Mouse (Mus musculus) CH12.LX (cell line): Measurements from ENCODE around the gene Prim2.

Experiments used
- CHD1 ChIP-seq: IDR thresholded peaks from 2 replicates; pipeline ENCODE4 v1.6.1; 2012; ENCODE audit warnings: low read depth, low read length, improper control_type of control experiment, inconsistent platforms
- CTCF ChIP-seq, 2 experiments: IDR thresholded peaks in 1 of 2; conservative IDR thresholded peaks in 1 of 2; 2 replicates each; pipeline ENCODE4 v1.5.1; 2011 to 2012; ENCODE audit warnings: low read depth in 2 of 2, low read length in 2 of 2, improper control_type of control experiment in 1 of 2, inconsistent platforms in 1 of 2, mild to moderate bottlenecking in 1 of 2, moderate library complexity in 1 of 2
- ELF1 ChIP-seq: IDR thresholded peaks from 2 replicates; pipeline ENCODE4 v1.6.1; 2014; ENCODE audit warnings: low read depth, mild to moderate bottlenecking, inconsistent platforms, low read length, improper control_type of control experiment
- EP300 ChIP-seq: IDR thresholded peaks from 2 replicates; pipeline ENCODE4 v1.6.1; 2011; ENCODE audit warnings: low read length, improper control_type of control experiment
- MYC ChIP-seq: IDR thresholded peaks from 2 replicates; pipeline ENCODE4 v1.6.1; 2011; ENCODE audit warnings: low read depth, mild to moderate bottlenecking, improper control_type of control experiment, low read length
- POLR2A ChIP-seq: IDR thresholded peaks from 2 replicates; pipeline ENCODE4 v1.6.1; 2011; ENCODE audit warnings: low read depth, mild to moderate bottlenecking, improper control_type of control experiment, low read length
- RCOR1 ChIP-seq: conservative IDR thresholded peaks from 2 replicates; pipeline ENCODE4 v1.6.1; 2012; ENCODE audit warnings: low read depth, mild to moderate bottlenecking, inconsistent platforms, low read length, improper control_type of control experiment
- TCF12 ChIP-seq: IDR thresholded peaks from 2 replicates; pipeline ENCODE4 v1.6.1; 2014; ENCODE audit warnings: low read depth, mild to moderate bottlenecking, inconsistent platforms, low read length, improper control_type of control experiment
- USF1 ChIP-seq: IDR thresholded peaks from 2 replicates; pipeline ENCODE4 v1.6.1; 2014; ENCODE audit warnings: low read depth, mild to moderate bottlenecking, inconsistent platforms, low read length, improper control_type of control experiment

DNA sequence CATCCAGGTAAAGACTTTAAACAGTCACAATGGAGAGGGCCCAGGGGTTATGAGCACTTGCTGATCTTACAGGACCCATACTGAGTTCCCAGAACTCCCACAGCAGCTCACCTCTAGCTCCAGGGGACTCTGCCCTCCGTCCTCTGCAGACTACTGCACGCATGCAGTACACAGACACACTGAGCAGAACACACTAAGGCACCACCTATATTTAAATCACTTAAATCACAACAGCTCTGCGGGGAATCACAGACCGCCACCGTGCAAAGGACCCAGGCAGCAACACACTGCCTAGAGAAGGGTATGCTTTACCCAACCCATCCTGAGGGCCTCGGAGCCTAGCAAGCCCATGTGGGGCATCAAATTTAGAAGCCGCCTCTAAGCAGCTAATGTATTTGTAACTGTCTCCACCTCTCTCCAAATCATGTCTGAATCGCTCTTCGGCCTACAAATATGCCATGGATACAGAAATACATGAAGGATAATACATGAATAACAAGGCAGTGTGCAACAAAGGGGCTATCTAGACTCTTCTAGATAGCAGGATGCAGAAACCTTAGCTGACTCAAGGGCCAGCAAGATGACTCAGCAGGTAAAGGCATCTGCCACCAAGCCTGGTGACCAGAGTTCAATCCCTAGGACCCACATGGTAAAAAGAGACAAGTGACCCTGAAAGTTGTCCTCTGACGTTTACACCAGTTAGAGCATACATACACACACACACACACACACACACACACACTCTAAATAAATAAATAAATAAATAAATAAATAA lies 33.0 kb downstream of the Prim2 start:
- TF ChIP-seq TCF12 = no peak
- TF ChIP-seq CTCF (conservative IDR thresholded peaks at IDR 0.05 in 1 of 2, IDR thresholded peaks at IDR 0.05 in 1 of 2; ENCODE audit: low read depth in 2 of 2, low read length in 2 of 2) = no peak
- no peak for TF ChIP-seq RCOR1
- TF ChIP-seq EP300 = no peak
- TF ChIP-seq ELF1 = no peak
- TF ChIP-seq POLR2A = no peak
- TF ChIP-seq MYC = no peak
- no peak for TF ChIP-seq USF1
- TF ChIP-seq CHD1 = no peak
